Comparison of ENCODE assay signal across 9 mouse cellular contexts in genomic region chr5:120424039-120424438, GRCm38 (mm10). TPM values are rescaled to one million over a fixed set of nuclear protein-coding genes. Genes with fewer than 3 reads are reported as not detected.
DNase-seq lines count a peak whose midpoint lies in the region; ATAC-seq lines count a peak whose summit lies in the region.
"Had no signal": no experiment of that assay in that cellular context is flagged by ENCODE, and none has a peak within 500 bp of the region (broad histone marks: within the 10 kb centered on the region; RNA-seq: fewer than 3 reads in every experiment).

No protein-coding gene starts in this region.

- 2% methylated on average over 19 of the region's 19 CpGs for WGBS in midbrain, embryonic 14.5 days

- peak overlapping the region; percentile 72 for H3K9ac ChIP-seq in midbrain, embryonic 14.5 days (replicated peaks; ENCODE audit: low read length)

- H3K27ac ChIP-seq in midbrain, embryonic 14.5 days (replicated peaks; ENCODE audit: low read depth, low read length): peak overlapping the region; percentile 96
- H3K27ac ChIP-seq: macrophage had no signal

- peak; percentile 69 for ATAC-seq in granulocyte monocyte progenitor cell, adult 5-6 weeks (replicated peaks; ENCODE audit: poor library complexity, severe bottlenecking)
- ATAC-seq in midbrain, embryonic 14.5 days (ENCODE audit: low FRiP score, low TSS enrichment): no peak

- peak overlapping the region; percentile 72 for H3K4me2 ChIP-seq in midbrain, embryonic 14.5 days (ENCODE audit: low read length)

- no peaks in the 10 kb centered on the region for H3K9me3 ChIP-seq in midbrain, embryonic 14.5 days (ENCODE audit: control insufficient read depth, low read length)

- peaks cover 9% of the 10 kb centered on the region for H3K4me1 ChIP-seq in midbrain, embryonic 14.5 days (ENCODE audit: control insufficient read depth, insufficient read depth, low read length)

- DNase-seq in left cerebral cortex, postnatal 4 days: peak; percentile 64
- no peak for DNase-seq in left cerebral cortex, postnatal 14 days (ENCODE audit: low spot score in 2 of 2)
- DNase-seq in c-Kit-positive CD71-positive TER-119-negative erythroid progenitor cells, embryonic 14.5 days (ENCODE audit: low read depth): peak; percentile 61
- peak; percentile 80 to 85 for DNase-seq in kidney, postnatal 25 days
- peak; percentile 84 for DNase-seq in midbrain, embryonic 14.5 days
- DNase-seq in thymus, postnatal 14 days: peak; percentile 78
- no peak for DNase-seq in frontal cortex, postnatal 10 days (ENCODE audit: low spot score in 2 of 2)

- peak overlapping the region; percentile 33 for H3K4me3 ChIP-seq in midbrain, embryonic 14.5 days (replicated peaks; ENCODE audit: low read depth, low read length)

- intact Hi-C loops in left cerebral cortex, postnatal 4 days (cut with DNase I): no loop called here
- intact Hi-C loops in left cerebral cortex, postnatal 14 days (cut with DNase I): no loop called here

- 0 out of 2 replicates have a peak, but pooled peaks cover 3% of the 10 kb centered on the region for H3K36me3 ChIP-seq in midbrain, embryonic 14.5 days (ENCODE audit: control insufficient read depth, insufficient read depth, low read length)

- H3K27me3 ChIP-seq in midbrain, embryonic 14.5 days (ENCODE audit: control insufficient read depth, insufficient read depth, low read length): peaks cover 48% of the 10 kb centered on the region; the same call in 1 of the 2 replicates

RNA-seq across cellular contexts. Expression of gene Lhx5, which starts 7.5 kb away (rescaled TPM):
- total RNA-seq in left cerebral cortex, postnatal 4 days (2021): 1 to 10 TPM in 1 of 2 experiments, under 1 TPM in 1; 0.86 to 1.4 TPM
- total RNA-seq in left cerebral cortex, postnatal 14 days (2021): under 1 TPM in 1 of 2 experiments, not detected in 1; 0.27 TPM
- total RNA-seq in granulocyte monocyte progenitor cell, adult 5-6 weeks (2014; fragmentation: Nextera tagmentation): not detected in 2 replicates
- total RNA-seq in granulocyte monocyte progenitor cell, adult 5-6 weeks (2017): not detected in 2 replicates
- polyA plus RNA-seq in midbrain, embryonic 14.5 days (2014; fragmentation: Nextera tagmentation; extraction: Ambion mirVana): 34.1 and 44.9 TPM in 2 replicates
- polyA plus RNA-seq: macrophage had no signal

RNA-seq across cellular contexts. Expression of gene Sdsl, which starts 48.6 kb away (rescaled TPM):
- total RNA-seq in left cerebral cortex, postnatal 4 days (2021): 1 to 10 TPM; 2.4 to 3.7 TPM
- 1 to 10 TPM; 5.1 to 5.4 TPM for total RNA-seq in left cerebral cortex, postnatal 14 days (2021)
- 1.3 and 3.5 TPM in 2 replicates for total RNA-seq in granulocyte monocyte progenitor cell, adult 5-6 weeks (2014; fragmentation: Nextera tagmentation)
- total RNA-seq in granulocyte monocyte progenitor cell, adult 5-6 weeks (2017): 2.4 and 2.8 TPM in 2 replicates
- polyA plus RNA-seq in midbrain, embryonic 14.5 days (2014; fragmentation: Nextera tagmentation; extraction: Ambion mirVana): 6.0 TPM in 2 replicates
- polyA plus RNA-seq: macrophage had no signal

RNA-seq across cellular contexts. Expression of gene Sds, which starts 52.3 kb away (rescaled TPM):
- total RNA-seq in left cerebral cortex, postnatal 4 days (2021): not detected
- total RNA-seq in left cerebral cortex, postnatal 14 days (2021): not detected
- not detected in 2 replicates for total RNA-seq in granulocyte monocyte progenitor cell, adult 5-6 weeks (2014; fragmentation: Nextera tagmentation)
- not detected in 2 replicates for total RNA-seq in granulocyte monocyte progenitor cell, adult 5-6 weeks (2017)
- polyA plus RNA-seq in midbrain, embryonic 14.5 days (2014; fragmentation: Nextera tagmentation; extraction: Ambion mirVana): 0.55 TPM in 1 of 2 replicates, not detected in the other
- polyA plus RNA-seq: macrophage had no signal

Comparison
In these comparisons a context has a peak if more than half of its experiments do, and no peak if none do; other contexts are left out.
1. DNase-seq: peak in left cerebral cortex, postnatal 4 days (single experiment), c-Kit-positive CD71-positive TER-119-negative erythroid progenitor cells, embryonic 14.5 days (single experiment), kidney, postnatal 25 days (2 of 2), midbrain, embryonic 14.5 days (single experiment) and thymus, postnatal 14 days (single experiment); none in left cerebral cortex, postnatal 14 days (0 of 2) and frontal cortex, postnatal 10 days (0 of 2).